ENCODE assay signal across 19 mouse cellular contexts in the genomic region with DNA sequence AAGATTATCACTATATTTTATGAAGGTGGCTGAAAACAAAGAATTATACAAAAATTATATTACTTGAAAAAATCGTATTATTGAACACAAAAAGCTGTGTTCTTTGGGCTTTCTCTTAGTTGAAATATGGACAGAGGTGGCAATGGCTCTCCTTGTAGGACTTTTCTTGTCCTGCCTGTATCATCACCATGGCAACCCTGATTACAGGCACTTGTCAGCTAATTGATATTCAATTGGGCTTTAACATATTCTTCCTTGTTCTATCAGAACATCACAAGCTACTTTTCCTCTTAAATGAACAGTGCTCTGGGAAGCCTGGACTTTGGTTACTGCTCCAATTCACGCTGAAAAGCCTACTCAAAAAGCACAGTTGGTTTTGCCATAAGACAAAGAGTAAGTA.
"Had no signal": no experiment of that assay in that cellular context is flagged by ENCODE, and none has a peak within 500 bp of the region (broad histone marks: within the 10 kb centered on the region; RNA-seq: fewer than 3 reads in every experiment).

No protein-coding gene starts in this region.

- ATAC-seq: liver, postnatal 0 days; lung, postnatal 0 days had no signal

- H3K4me1 ChIP-seq: limb, embryonic 12.5 days; limb, embryonic 15.5 days; midbrain, embryonic 12.5 days; stomach, embryonic 15.5 days had no signal

- H3K4me3 ChIP-seq: layer of hippocampus, adult 2 months; left cerebral cortex, adult 2 months; limb, embryonic 12.5 days; limb, embryonic 15.5 days; midbrain, embryonic 12.5 days; stomach, embryonic 15.5 days had no signal

- H3K36me3 ChIP-seq: limb, embryonic 12.5 days; limb, embryonic 15.5 days; midbrain, embryonic 12.5 days; stomach, embryonic 15.5 days had no signal

- H3K9me3 ChIP-seq: limb, embryonic 12.5 days; limb, embryonic 15.5 days; midbrain, embryonic 12.5 days; stomach, embryonic 15.5 days had no signal

- H3K9ac ChIP-seq: limb, embryonic 12.5 days; limb, embryonic 15.5 days; liver, embryonic 14.5 days; liver, postnatal 0 days; lung, embryonic 14.5 days; midbrain, embryonic 12.5 days; stomach, embryonic 15.5 days had no signal

- H3K4me2 ChIP-seq: limb, embryonic 12.5 days; limb, embryonic 15.5 days; liver, embryonic 11.5 days; lung, embryonic 14.5 days; midbrain, embryonic 12.5 days; stomach, embryonic 15.5 days had no signal

- H3K27me3 ChIP-seq: limb, embryonic 12.5 days; limb, embryonic 15.5 days; midbrain, embryonic 12.5 days; stomach, embryonic 15.5 days had no signal

- DNase-seq: kidney, adult 2 months; kidney, postnatal 25 days; layer of hippocampus, postnatal 36 days; left cerebral cortex, postnatal 4 days; liver, postnatal 0 days; lung, embryonic 14.5 days; right cerebral cortex, postnatal 4 days; thymus, postnatal 25 days had no signal

- H3K27ac ChIP-seq: kidney, postnatal 0 days; layer of hippocampus, adult 2 months; left cerebral cortex, adult 2 months; limb, embryonic 12.5 days; limb, embryonic 15.5 days; liver, embryonic 14.5 days; macrophage; midbrain, embryonic 12.5 days; stomach, embryonic 15.5 days had no signal
